Mouse (Mus musculus) hindbrain, postnatal 0 days (tissue): ENCODE results near the gene Sel1l2. TPM values are rescaled to one million over a fixed set of nuclear protein-coding genes. Genes with fewer than 3 reads are reported as not detected.

ENCODE experiments used
- ATAC-seq: fragments of 200-750 bp; cut with Nextera tagmentation; 2 replicates; pipeline ENCODE4 v1.8.0; 2017; ENCODE audit warnings: mild to moderate bottlenecking, moderate TSS enrichment, moderate library complexity
- DNase-seq: peaks from one replicate; pipeline ENCODE4 v3.0.0-alpha.2; 2015; ENCODE audit warnings: low spot score
- H3K27ac ChIP-seq: fragments of 300-500 bp; sonication (generic); 2 replicates; pipeline ENCODE4 v1.5.1; 2014; ENCODE audit warnings: mild to moderate bottlenecking
- H3K27me3 ChIP-seq: fragments of 300-500 bp; sonication (generic); 2 replicates; pipeline ENCODE4 v1.6.1; 2014; ENCODE audit warnings: low read length, mixed read lengths; ENCODE audit not compliant: insufficient read depth
- H3K36me3 ChIP-seq: fragments of 300-500 bp; sonication (generic); 2 replicates; pipeline ENCODE4 v1.6.1; 2014; ENCODE audit warnings: low read length, mixed read lengths; ENCODE audit not compliant: insufficient read depth
- H3K4me1 ChIP-seq: fragments of 300-500 bp; sonication (generic); 2 replicates; pipeline ENCODE4 v1.6.1; 2014; ENCODE audit warnings: antibody characterized with exemption, low read length, mixed read lengths; ENCODE audit not compliant: insufficient read depth
- H3K4me2 ChIP-seq: fragments of 300-500 bp; sonication (generic); 2 replicates; pipeline ENCODE4 v1.6.1; 2014; ENCODE audit warnings: low read depth, mild to moderate bottlenecking, low read length, moderate library complexity, mixed read lengths
- H3K4me3 ChIP-seq: fragments of 300-500 bp; sonication (generic); 2 replicates; pipeline ENCODE4 v1.5.1; 2014; ENCODE audit warnings: low read length
- H3K9ac ChIP-seq: fragments of 300-500 bp; sonication (generic); replicated peaks from 2 replicates; pipeline ENCODE4 v1.6.1; 2014; ENCODE audit warnings: mild to moderate bottlenecking, low read length, moderate library complexity, mixed read lengths
- H3K9me3 ChIP-seq: fragments of 300-500 bp; sonication (generic); 2 replicates; pipeline ENCODE4 v1.6.1; 2016; ENCODE audit warnings: low read length, mixed read lengths
- CTCF ChIP-seq: IDR thresholded peaks from 2 replicates; pipeline ENCODE4 v1.5.1; 2016; ENCODE audit warnings: antibody characterized with exemption, control low read depth, low read depth
- WGBS: fragments of 180-500 bp; shearing (Covaris S2); extraction: QIAGEN DNeasy Blood & Tissue Kit; methylation state at CpG from one replicate; pipeline ENCODE4 v1.1.7; 2014; 5-methylcytosine and 5-hydroxymethylcytosine counted together
- polyA plus RNA-seq: library from polyadenylated mRNA; unstranded; fragments of >200 nt; fragmentation: Nextera tagmentation; extraction: Ambion mirVana; gene quantifications from 2 replicates; pipeline ENCODE4 v1.2.1, GENCODE M21; 2015
- total RNA-seq: library from RNA; depleted of rRNA; stranded (reverse); fragments of >200 nt; gene quantifications from 2 replicates; pipeline ENCODE4 v1.2.3, GENCODE M21; 2014

The Sel1l2 gene
- total and polyA plus RNA-seq, 2 experiments from 2014 or later, result not detected

DNA sequence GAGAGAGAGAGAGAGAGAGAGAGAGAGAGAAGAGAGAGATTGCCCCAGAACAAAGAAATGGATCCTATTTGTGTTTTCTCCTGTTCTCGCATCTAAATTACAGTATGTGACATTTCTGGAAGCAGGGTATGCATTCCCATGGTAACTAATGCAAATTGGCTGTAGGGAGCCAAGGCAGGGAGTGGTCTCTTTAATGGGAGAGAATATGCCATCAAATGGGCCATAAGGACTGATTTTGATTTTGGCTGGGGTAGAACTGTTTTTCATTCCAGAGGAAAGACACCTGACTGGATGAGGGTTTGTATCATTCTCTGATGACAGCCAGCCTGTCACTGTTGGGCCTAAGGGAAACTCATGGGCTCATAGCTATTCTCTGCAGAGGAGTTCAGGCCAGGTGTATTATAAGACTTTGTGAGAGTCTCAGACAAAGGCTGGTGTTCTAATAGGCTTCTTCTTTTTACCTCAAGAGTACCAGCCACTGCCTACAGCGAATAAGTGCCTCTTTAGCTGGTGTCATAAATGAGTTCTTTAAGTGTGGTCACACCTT, 133.8 kb downstream of the Sel1l2 start:
- Histone ChIP-seq H3K9ac (no peak overlapping the region), H3K27me3 (no peaks in the 10 kb centered on the region), H3K9me3 (no peaks in the 10 kb centered on the region), H3K4me1 (no peaks in the 10 kb centered on the region), H3K4me3 (no peak overlapping the region), H3K4me2 (no peak overlapping the region), H3K36me3 (no peaks in the 10 kb centered on the region), H3K27ac (no peak overlapping the region)
- DNase-seq, result no peak
- no peak for TF ChIP-seq CTCF
- 55% methylated on average over 2 of the region's 2 CpGs for WGBS
- ATAC-seq, result no peak

GRCm38 (mm10) chr2:140254256-140254655, 135.2 kb downstream of the Sel1l2 start:
- H3K4me2 ChIP-seq, result no peak overlapping the region
- no peak overlapping the region for H3K9ac ChIP-seq
- no peak overlapping the region for H3K27ac ChIP-seq
- TF ChIP-seq CTCF, result no peak
- H3K4me3 ChIP-seq, result no peak overlapping the region
- WGBS, result 76% methylated on average over 7 of the region's 7 CpGs
- ATAC-seq (no peak), DNase-seq (no peak)
- H3K27me3 ChIP-seq, result no peaks in the 10 kb centered on the region
- H3K36me3 ChIP-seq, result no peaks in the 10 kb centered on the region
- H3K9me3 ChIP-seq, result no peaks in the 10 kb centered on the region
- H3K4me1 ChIP-seq, result no peaks in the 10 kb centered on the region

GRCm38 (mm10) chr2:140243105-140243504, 146.4 kb downstream of the Sel1l2 start:
- DNase-seq (no peak), ATAC-seq (no peak)
- H3K9ac ChIP-seq, result no peak overlapping the region
- H3K4me1 ChIP-seq, result no peaks in the 10 kb centered on the region
- 83% methylated on average over 5 of the region's 5 CpGs for WGBS
- H3K9me3 ChIP-seq, result no peaks in the 10 kb centered on the region
- no peaks in the 10 kb centered on the region for H3K27me3 ChIP-seq
- H3K36me3 ChIP-seq, result no peaks in the 10 kb centered on the region
- H3K27ac ChIP-seq, result no peak overlapping the region
- H3K4me3 ChIP-seq, result no peak overlapping the region
- no peak overlapping the region for H3K4me2 ChIP-seq
- TF ChIP-seq CTCF, result no peak

DNA sequence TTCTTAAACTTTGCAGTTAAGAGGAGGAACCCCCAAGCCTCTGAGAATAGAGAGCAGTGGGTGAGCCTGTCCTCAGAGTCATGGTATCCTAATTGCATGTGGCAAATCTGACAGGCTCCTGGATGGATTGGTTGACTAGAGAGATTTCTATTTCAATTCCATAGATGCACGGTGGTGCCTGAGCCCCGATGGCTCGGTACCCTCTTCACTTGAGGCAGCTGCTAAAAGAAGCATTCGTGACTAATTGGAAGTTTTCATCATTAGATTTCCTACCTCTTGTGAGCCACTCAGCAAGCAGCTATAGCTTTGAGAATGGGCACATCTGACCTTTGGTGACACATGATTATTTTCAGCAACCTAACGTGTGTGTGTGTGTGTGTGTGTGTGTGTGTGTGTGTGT, 147.1 kb downstream of the Sel1l2 start:
- H3K4me1 ChIP-seq, result no peaks in the 10 kb centered on the region
- H3K9me3 ChIP-seq, result no peaks in the 10 kb centered on the region
- H3K36me3 ChIP-seq, result no peaks in the 10 kb centered on the region
- WGBS, result 65% methylated on average over 5 of the region's 5 CpGs
- H3K27ac ChIP-seq, result no peak overlapping the region
- TF ChIP-seq CTCF, result no peak
- no peak overlapping the region for H3K4me3 ChIP-seq
- H3K27me3 ChIP-seq, result no peaks in the 10 kb centered on the region
- no peak for DNase-seq
- no peak for ATAC-seq
- no peak overlapping the region for H3K4me2 ChIP-seq
- no peak overlapping the region for H3K9ac ChIP-seq

DNA sequence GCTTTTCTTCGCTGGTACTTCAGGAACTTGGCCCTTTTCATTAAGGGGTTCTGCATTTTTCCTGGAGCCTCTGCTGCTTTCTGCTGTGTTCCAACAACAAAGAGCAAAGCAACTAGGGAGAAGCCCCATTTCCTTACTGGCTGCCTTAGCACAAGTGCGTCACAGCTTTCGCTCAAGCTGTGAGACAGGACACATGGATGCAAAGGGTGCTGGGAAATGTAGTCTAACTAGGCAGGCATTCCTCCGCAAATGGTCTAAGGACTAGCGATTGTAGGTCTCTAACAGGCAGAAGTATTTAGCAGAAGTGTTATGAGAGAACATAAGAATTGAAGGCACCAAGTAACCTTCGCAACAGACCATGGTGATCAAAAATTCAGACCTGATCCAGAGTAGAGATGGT, 152.3 kb downstream of the Sel1l2 start:
- Histone ChIP-seq H3K4me3 (no peak overlapping the region), H3K4me1 (no peaks in the 10 kb centered on the region), H3K9ac (no peak overlapping the region), H3K27ac (no peak overlapping the region), H3K36me3 (no peaks in the 10 kb centered on the region), H3K4me2 (no peak overlapping the region), H3K27me3 (no peaks in the 10 kb centered on the region), H3K9me3 (no peaks in the 10 kb centered on the region)
- TF ChIP-seq CTCF, result no peak
- peak; percentile 58 for DNase-seq
- 56% methylated on average over 6 of the region's 6 CpGs for WGBS
- peak; percentile 66; the same call in 1 of the 2 replicates for ATAC-seq

- H3K27me3 ChIP-seq, result no peaks in the 10 kb centered on the region
- H3K9me3 ChIP-seq, result no peaks in the 10 kb centered on the region
- ATAC-seq (no peak), DNase-seq (no peak)
- 60% methylated on average over 1 of the region's 1 CpGs for WGBS
- H3K36me3 ChIP-seq, result no peaks in the 10 kb centered on the region
- TF ChIP-seq CTCF, result no peak
- H3K4me1 ChIP-seq, result no peaks in the 10 kb centered on the region
- H3K27ac ChIP-seq, result no peak overlapping the region
- no peak overlapping the region for H3K9ac ChIP-seq
- no peak overlapping the region for H3K4me3 ChIP-seq
- no peak overlapping the region for H3K4me2 ChIP-seq
Observed at GRCm38 (mm10) chr2:140230295-140230694, 159.2 kb downstream of the Sel1l2 start.

- no peak for TF ChIP-seq CTCF
- no peak overlapping the region for H3K4me2 ChIP-seq
- H3K27me3 ChIP-seq, result no peaks in the 10 kb centered on the region
- H3K4me3 ChIP-seq, result no peak overlapping the region
- no peaks in the 10 kb centered on the region for H3K9me3 ChIP-seq
- no peaks in the 10 kb centered on the region for H3K4me1 ChIP-seq
- H3K27ac ChIP-seq, result no peak overlapping the region
- 45% methylated on average over 8 of the region's 8 CpGs for WGBS
- ATAC-seq (no peak), DNase-seq (peak; percentile 4)
- no peaks in the 10 kb centered on the region for H3K36me3 ChIP-seq
- no peak overlapping the region for H3K9ac ChIP-seq
Observed at GRCm38 (mm10) chr2:140220325-140220724, 169.2 kb downstream of the Sel1l2 start.
